Mouse (Mus musculus): ENCODE results near the gene Mad1l1.

Mad1l1 gene

DNA sequence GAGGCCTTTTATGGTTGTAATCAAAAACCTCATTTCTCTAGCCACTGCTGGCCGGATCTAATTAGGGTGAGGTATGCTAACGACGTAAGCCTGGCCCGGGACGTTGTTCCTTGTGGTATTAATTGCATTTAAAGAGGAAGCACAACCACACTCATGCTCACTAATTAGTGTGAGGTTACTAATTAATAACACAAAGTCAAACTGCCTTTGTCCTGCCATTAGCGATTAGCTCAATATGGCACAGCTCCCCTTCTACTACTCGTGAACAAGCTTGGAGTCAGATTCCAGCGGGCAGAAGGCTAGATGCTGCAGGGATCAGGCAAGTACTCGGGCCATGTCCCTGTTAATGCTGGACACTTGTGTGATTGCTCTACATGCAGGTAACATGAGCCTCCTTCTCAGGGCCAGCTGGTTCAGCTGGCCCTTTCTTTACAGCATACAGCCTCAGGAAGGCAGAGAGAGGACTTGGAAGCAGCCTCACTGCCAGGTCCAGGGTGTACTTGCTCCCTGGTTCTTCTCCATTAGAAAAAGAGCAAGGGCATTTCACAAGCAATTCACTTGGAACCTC lies 192.9 kb downstream of the Mad1l1 start:
- DNase-seq (ENCODE audit: low spot score): no peak

DNA sequence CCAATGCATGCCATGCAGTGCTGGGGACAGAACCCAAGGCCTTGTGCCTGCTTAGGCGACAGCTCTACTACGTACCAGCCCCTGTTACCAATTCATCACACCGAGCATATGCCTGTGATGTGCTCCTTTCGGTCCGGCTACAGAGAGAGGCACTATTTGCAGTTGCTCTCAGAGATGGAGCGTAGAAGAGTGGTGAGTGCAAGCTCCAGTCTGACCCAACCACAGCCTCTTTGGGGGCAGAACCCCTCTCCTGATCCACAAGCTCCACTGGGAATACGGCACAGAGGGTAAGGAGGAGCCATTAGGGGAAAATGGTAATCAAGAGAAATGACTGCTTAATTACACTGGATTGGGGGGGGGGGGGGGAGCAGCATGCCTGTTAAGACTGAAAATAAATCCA lies 193.4 kb downstream of the Mad1l1 start:
- DNase-seq (ENCODE audit: low spot score): no peak

DNA sequence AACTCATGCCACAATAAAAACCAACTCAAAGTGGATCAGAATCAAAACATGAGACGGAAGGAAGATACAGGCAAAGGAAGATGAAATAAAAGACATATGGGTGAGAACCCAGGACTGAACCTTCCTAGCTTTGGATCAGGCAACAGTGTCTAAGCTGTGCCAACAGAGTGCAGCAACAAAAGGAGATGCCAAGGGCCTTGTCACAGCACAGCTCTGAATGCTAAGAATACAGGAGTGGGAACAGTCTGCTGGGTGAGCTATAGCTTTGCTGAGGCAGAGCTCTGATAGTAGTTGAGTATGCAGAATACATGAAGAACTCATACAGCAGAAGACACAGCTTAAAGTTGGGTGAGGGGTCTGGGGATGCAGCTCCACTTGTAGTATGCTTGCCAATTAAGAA lies 196.7 kb downstream of the Mad1l1 start:
- no peak for DNase-seq (ENCODE audit: low spot score)

DNA sequence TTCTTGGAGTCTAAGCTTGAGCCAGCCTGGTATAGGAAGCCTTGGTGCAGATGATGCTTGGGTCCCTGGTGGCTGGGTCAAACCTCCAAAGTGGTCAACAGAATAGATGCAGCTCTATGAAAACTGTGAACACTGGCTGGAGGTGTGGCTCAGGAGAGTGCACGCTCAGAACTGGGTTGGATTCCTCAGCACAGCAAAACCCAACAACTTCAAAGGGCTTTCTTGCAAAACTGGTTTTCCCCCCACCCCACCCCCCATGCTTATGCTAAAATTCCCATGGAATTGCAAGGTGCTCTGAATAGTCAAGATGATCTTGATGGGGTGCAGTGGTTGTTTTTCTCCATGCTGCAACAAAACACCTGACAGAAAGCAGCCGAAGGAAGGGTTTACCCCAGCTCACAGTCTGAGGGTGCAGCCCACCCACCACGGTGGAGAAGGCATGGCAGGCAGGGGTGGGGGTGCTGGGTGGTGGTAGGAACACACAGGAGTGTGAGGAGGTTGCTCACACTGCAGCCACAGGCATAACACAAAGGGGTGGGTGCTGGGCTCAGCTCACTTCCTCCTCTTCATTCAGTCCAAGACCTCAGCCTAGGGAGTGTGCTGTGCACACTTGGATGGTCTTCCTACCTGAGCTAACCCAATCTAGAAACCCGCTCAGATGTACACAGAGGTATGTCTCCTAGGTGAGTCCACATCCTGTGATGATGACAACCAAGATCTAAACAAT lies 197.5 kb downstream of the Mad1l1 start:
- no peak for DNase-seq (ENCODE audit: low spot score)

DNA sequence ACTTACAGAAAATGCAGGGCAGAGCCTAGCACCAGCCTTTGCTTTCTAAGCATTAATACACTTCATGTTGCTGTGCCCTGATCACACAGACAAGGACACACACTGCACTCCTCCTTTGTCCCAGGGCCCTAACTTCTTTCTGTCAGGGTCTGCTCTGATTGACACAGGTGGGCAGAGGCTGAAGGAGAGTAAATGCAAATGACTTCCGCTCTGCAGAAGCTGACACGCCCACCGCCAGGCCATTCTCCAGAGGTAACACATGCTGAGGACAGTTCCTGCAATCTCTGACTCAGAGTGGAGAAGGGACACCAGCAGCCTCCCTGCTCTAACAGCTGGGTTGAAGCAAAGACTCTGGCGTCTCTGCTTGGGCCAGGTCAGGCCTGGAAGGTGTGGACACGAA lies 198.2 kb downstream of the Mad1l1 start:
- no peak for DNase-seq (ENCODE audit: low spot score)

DNA sequence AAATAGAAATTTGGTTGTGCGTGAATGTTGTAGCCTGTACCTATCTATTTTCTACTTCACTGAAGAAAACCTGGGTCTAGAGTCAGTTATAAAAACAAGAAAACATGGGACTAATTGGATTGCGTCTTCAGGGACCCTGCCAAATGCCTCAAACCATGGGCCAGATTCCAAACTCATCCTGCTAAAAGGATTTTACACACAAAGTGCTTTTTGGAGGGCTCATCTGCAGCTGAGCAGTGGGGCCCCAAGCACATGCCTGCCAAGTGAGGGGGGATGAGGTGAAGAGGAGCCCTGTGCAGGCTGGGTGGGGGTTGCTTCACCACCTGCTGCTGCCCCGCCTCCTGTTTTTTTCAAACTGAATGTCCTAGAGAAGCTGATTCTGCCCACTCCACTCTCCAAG lies 199.4 kb downstream of the Mad1l1 start:
- DNase-seq (ENCODE audit: low spot score): no peak

DNA sequence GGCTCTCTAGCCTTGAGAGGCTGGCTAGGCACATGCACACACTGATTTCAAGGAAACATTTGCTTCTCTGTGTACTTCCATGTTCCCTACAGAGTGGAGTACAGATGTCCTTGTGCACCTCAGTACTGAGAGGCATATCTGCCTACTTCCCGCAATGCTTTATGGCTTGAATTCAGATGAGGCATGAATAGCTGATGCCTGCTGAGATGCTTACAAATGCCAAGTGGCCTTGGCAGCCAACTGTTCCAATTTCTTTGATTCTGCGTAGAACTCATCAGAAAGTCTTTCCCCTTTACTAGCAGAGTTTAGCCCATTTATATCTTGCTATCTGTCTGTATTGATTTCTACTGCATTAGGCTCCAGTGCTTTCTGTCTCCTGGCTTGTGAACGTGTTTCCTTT lies 202.4 kb downstream of the Mad1l1 start:
- no peak for DNase-seq (ENCODE audit: low spot score)

DNA sequence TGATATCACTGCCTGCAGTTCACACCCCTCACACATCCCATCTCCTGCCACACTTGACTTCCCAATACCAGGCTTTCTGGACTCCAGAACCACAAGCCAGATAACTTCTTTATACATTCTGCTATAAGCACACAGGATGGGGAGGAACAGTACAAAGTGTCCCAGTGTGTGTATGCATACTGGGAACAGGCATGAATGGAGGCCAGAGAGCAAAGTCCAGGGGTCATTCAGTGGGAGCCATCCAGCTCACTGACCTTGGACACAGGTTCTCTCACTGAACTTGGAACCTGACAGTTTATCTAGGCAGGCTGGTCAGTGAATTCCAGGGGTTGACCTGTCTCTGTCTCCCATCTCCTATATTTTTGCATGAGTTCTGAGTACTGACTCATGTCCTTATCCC lies 203.4 kb downstream of the Mad1l1 start:
- no peak for DNase-seq (ENCODE audit: low spot score)

DNA sequence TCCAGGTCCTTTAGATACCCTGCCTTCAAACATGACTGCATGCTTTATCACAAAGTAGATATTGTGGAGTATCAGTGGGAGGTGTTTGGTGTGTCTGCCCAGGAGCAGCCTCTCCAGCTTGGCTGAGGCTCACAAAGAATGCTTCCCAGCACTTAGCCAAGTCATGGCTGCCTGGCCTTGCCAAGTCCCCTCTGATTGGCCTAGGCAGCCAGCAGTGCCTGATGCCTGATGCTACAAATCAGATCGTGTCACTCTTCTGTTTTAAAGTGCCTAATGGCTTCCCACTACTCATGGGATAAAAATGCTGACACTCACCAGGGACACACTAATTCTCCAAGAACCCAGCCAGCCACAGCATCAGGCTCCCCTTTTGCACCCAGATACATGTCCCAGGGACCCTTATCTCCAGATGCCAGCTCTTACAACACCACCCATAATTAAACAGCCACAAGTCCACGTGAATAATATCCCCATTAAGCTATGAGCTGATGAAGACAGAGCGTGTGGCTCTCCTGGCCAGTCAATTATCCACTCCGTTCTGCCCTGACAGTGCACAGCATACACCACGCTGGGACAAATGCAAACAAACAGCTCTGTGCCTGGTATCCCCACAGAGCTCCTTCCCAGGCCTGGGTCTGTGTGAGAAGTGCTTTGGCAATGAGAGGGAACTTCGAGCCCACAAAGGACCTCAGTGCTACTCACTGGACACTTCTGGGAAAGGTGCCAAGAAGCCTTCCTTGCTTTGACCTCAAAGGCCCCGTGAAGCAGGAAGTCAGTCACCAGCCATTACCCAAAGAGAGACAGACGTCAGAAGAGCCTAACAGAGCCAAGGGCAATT lies 205.7 kb downstream of the Mad1l1 start:
- peak; percentile 91 for DNase-seq (ENCODE audit: low spot score)

DNA sequence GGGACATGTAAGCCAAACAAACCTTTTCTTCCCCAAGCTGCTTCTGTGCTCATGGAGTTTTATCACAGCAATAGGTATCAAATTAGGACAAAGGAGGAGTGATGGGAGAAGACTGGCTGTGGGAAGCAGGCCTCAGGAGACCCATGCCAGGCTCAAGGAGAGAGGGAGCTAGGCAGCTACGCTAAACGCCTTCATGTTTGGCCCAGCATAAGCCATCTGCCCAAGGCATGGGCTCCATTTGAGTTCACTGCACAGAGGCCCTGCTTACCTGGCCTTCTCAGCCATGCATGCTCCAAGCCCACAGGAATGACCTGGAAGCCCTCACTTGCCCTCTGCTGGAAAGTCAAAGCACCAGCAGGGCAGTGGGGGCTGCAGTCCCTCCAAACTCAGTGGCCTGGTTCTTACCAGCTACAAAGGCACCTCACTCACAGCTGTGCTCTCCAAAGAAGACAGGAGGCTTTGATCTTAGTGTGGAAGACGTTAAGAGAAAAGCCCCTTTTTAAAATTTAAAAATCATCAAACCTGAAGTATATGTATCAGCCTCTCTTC lies 206.8 kb downstream of the Mad1l1 start:
- no peak for DNase-seq (ENCODE audit: low spot score)

DNA sequence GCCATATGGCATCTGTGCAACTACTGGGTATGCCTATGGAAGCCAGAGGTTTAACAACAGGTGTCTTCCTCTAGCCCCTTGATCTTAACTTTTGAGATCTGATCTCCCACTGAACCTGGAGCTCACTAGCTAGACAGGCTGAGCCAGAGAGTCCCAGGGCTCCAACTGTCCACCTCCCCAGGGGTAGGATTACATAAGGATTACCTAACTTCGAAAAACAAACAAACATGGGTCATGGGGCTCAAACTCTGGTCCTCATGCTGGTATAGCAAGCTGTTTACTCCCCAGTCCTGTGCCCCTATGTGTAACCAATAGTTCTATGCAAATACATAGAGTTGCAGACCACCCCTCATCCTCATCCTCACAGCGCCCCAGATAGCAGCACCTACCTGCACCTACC lies 208.1 kb downstream of the Mad1l1 start:
- DNase-seq (ENCODE audit: low spot score): no peak

DNA sequence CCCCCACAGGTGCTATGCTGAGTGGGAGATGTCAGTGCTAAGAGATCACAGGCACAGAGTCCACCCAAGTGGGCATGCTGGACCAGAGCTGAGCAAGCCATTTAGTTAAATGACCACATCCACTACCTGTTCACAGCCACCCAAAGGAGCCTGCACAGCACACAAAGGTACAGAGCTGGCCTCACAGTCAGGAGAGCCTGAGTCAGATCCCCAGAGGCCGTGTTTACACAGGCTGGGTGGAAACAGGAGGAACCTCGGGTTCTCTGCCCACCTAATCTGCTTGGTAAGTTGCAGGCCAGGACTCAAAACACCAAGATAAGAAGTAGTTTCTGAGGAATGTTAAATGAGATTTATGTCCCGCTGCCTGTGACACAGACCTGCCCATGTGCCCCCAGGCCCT lies 211.3 kb downstream of the Mad1l1 start:
- no peak for DNase-seq (ENCODE audit: low spot score)

DNA sequence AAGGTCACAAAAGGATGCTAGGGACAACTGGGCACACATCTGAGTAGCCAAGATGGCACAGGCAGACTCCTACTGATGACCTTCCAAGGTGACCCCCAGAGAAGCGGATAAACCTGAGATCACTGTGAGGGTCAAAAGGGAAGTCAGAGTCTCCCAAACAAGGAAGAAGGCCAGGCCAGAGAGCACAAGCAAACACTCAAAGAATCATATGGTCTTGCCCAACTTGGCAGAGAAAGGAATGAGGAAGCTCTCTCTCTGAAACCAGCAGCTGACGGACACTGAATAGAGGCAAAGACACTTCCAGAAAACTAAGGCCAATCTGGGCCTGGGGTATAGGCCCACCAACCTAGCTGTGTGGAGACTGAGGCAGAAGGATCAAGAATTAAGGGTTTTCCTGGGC lies 213.4 kb downstream of the Mad1l1 start:
- peak; percentile 71 for DNase-seq (ENCODE audit: low spot score)

DNA sequence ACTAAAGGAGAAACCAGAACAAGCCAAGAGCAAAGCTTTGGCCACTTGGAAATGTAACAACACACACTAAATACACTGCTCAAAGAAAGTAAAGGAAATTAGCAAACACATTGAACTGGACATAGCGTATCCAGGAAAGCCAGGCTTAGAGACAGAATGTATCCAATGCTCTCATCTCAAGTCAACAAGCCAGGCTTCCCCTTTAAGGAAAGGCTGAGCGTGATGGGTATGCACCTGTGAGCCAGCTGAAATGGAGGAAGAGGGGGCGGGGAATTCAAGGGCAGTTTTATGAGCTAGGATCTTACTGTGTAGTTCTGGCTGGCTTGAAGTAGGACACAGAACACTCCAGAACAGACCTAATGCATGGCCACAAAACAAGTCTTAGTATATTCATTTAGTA lies 215.3 kb downstream of the Mad1l1 start:
- DNase-seq (ENCODE audit: low spot score): peak; percentile 47

DNA sequence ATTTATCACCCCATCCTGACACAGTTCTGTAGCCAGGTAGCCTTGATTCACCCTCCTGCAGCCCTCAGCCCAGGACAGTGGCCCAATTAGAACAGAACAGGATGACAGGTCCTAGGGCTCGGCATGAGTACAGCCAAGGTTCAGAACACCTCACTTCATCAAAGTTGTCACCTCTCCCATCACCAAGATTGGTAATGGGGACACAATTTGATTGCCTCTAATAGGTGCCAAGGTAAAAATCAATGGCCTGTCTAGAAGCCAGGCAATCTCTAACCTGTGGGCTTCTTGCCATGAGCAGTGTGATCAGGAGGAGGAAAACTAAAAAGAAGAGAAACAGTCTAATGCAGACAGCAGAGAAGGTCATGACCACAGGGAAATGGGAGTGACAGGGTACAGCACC lies 216.5 kb downstream of the Mad1l1 start:
- no peak for DNase-seq (ENCODE audit: low spot score)

DNA sequence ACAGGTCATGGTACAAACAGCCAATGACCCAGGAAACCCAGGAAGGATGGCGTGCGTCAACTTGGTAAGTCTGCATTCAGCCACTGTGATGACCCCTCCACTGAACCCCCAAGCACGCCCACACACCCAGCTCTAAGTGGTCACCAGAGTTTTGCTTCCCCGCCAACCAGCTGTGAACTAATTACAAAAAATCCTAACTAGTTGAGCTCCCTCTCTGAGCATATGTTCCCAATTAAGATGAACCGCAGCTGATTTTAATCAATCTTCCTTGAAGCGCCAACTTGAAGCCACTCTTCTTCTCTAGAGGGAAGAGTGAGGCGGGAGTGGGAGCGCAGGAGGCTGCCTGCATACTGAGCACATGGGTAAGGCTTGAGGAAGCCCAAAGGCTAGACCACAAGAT lies 218.6 kb downstream of the Mad1l1 start:
- no peak for DNase-seq (ENCODE audit: low spot score)

DNA sequence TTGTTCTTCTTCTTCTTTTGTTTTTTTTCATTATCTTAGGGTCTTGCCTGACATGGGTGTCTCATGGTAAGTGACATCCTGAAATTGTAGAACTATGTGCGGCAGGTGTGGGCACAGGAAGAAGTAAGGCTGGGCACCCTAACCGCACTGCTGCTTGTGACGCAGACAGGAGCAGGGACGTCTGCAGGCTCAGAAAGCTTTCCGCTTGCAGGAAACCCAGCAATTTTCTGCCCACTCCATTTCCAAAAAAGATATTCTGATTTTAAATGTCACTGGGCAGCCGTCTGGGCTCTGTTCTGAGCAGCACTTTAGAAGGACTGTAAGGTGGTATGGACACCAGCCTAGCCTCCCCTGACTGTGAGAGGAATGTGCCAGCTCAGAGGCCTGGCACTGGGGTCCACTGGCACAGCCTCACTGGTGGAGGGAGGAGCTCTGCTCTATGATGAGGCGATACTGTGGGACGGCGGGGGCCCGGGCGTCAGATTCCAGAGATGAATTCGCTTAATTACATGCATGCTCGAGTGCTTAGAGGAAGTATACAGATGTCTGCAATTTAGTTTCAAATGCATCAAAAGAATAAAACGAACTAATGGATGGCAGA lies 219.8 kb downstream of the Mad1l1 start:
- no peak for DNase-seq (ENCODE audit: low spot score)

DNA sequence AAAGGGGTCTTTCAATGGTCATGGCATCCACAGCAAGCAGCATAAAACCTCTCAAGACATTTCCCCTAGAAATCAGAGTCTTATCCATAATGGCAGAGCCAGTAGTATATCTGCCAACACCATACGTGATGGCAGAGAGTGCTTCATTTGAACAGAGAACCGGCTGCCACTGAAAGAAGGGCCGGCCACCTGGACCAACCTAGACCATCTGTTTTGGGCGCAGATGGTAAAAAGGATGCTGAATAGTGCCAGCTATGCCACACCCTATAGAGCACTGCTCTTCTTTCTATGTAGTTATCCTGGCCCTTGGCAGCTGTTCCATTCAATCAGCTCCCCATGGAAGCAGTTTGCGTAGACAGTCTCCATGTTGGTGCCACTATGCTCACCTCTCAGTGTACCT lies 222.6 kb downstream of the Mad1l1 start:
- no peak for DNase-seq (ENCODE audit: low spot score)

DNA sequence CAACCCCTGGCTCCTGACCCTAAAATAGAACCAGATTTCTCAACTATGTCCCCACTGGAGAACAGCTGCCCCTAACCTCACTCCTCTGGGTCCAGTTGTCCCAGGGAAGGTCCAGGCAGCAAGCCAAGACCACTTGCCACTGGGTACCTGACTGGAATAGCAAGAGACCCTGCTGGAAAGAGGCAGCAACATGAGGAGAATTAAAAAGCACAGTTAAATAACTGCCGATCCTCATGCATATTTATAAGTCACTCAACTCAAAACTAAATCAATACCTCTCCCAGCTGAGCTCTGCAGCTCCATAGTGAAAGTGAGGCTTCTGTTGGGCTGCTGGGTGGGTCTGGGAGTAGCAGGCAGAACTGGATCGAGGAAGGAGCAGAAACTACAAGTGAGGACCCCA lies 226.1 kb downstream of the Mad1l1 start:
- DNase-seq (ENCODE audit: low spot score): no peak

DNA sequence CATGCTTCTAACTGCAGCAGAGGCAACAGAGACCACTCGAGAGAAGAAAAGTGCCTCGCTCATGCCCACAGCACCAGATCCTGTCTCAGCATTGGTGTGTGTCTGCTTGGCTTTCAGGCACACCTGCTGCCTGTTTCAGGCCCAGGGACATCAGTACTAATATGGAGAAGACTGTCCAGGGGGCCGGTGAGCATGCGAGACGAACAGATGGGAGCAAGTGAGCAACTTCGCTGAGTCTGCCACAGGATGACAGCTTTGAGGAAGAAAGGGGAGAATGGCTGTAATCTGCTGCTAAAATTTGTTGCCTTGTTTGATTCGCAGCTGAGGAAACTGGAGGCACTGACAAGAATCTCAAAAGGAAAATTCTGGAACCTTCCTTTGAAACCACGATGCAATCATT lies 227.9 kb downstream of the Mad1l1 start:
- DNase-seq (ENCODE audit: low spot score): no peak

DNA sequence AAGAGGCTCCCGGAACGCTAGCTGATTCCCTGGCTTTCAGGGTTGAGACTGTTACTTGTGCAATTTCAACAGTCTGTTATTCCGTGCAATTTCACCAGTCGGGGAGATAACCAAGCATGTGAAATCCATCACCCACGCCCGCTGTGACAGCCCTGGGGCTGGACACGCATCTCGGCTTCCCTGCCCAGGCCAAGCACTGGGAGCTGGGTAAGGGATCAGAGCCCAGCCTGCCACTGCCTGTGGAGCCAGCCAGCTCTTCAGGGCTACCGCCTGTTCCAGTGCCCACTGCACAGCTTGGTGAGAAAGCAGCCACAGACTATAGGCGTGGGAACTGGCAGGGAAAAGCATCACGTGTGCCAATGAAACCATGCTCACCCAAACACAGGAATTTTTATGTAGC lies 229.8 kb downstream of the Mad1l1 start:
- peak; percentile 64 for DNase-seq (ENCODE audit: low spot score)

DNA sequence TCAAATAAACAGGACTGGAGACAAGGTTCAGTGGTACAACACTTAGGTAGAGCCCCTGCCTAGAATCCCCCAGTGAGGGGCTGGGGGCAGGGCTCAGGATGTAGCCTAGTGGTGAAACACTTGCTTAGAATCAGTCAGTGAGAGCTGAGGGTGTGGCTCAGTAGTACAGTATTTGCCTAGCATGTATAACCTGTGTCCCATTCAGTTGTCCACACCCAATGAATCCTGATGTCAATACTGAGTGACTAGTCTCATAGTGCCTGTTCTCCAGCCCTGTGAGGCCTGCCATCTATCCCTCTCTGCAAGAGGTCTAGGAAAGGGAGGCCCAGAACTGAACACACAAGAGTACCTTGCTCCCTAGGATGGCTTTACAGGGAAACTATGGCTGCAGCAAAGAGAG lies 232.1 kb downstream of the Mad1l1 start:
- DNase-seq (ENCODE audit: low spot score): no peak

DNA sequence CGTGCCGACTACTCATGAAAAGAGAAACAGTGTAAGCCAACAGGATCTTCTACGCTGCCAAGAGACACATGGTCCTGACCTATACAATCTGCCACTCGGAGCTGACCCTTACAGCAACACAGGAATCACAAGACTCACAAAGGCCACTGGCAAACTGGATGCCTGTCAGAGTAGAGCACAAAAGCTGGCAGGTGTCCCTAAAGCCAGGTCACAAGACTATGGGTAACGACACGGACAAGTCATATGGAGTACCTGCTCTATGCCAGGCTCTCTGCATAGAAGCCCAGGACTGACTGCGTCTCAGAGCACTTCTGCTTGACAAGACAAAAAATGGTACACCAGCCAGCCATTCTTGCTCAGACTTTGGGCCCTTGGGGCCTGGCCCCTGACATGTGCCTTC lies 234.1 kb downstream of the Mad1l1 start:
- no peak for DNase-seq (ENCODE audit: low spot score)
